Mouse (Mus musculus) ES-E14 (cell line): ENCODE measurements around the gene S100a7a.

Source experiments
- CHD2 ChIP-seq: IDR thresholded peaks from 2 replicates; pipeline ENCODE4 v1.6.1; 2014; ENCODE audit warnings: mild to moderate bottlenecking, low read depth, low read length, inconsistent platforms
- HCFC1 ChIP-seq: IDR thresholded peaks from 2 replicates; pipeline ENCODE4 v1.6.1; 2012; ENCODE audit warnings: low read length, inconsistent platforms, borderline replicate concordance; ENCODE audit not compliant: insufficient read depth
- MAFK ChIP-seq: IDR thresholded peaks from 2 replicates; pipeline ENCODE4 v1.6.1; 2014; ENCODE audit warnings: mild to moderate bottlenecking, low read depth, low read length, inconsistent platforms; ENCODE audit not compliant: insufficient read depth
- ZC3H11A ChIP-seq: IDR thresholded peaks from 2 replicates; pipeline ENCODE4 v1.6.1; 2012; ENCODE audit warnings: low read depth, mild to moderate bottlenecking, inconsistent platforms, low read length, borderline replicate concordance
- ZNF384 ChIP-seq: IDR thresholded peaks from 2 replicates; pipeline ENCODE4 v1.6.1; 2012; ENCODE audit warnings: low read depth, low read length, inconsistent platforms

DNA sequence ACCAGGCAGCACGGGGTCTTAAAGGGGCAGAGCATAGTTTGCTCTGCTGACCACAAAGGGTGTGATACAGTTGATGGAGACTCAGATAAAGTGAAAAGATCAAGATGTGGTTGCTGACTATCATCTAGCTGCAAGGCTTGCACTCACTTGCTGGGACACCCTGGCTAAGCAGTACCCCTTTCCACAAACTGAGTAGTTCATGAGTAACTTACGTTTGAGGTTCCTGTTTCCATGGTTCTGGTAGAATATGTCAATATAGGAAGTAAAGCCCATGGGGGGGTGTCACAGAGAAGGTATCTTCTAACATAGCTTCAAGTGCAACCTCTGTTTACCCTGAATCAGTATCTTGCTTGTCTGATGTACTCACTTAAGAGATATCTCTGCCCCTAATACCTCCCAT lies 39.7 kb downstream of the S100a7a start:
- TF ChIP-seq ZC3H11A (no peak), CHD2 (no peak), HCFC1 (no peak), MAFK (no peak), ZNF384 (no peak)
